Mouse (Mus musculus) embryo, embryonic 9.5 days (tissue): ENCODE measurements around the gene Spag17.

Source experiments
- DNase-seq: peaks from one replicate; pipeline ENCODE4 v3.0.0-alpha.2; 2017; ENCODE audit errors: extremely low spot score

Spag17 gene

GRCm38 (mm10) chr3:99964345-99964744, 79.1 kb downstream of the Spag17 start:
- DNase-seq, result no peak

GRCm38 (mm10) chr3:99965863-99966262, 80.7 kb downstream of the Spag17 start:
- peak; percentile 15 for DNase-seq

GRCm38 (mm10) chr3:99966285-99966684, 81.1 kb downstream of the Spag17 start:
- no peak for DNase-seq

GRCm38 (mm10) chr3:99970766-99971165, 85.6 kb downstream of the Spag17 start:
- no peak for DNase-seq

GRCm38 (mm10) chr3:99981046-99981445, 95.8 kb downstream of the Spag17 start:
- no peak for DNase-seq

- no peak for DNase-seq
These were observed 119.5 kb downstream of the Spag17 start for GRCm38 (mm10) chr3:100004676-100005075.

- no peak for DNase-seq
These were observed 124.6 kb downstream of the Spag17 start for GRCm38 (mm10) chr3:100009807-100010206.

GRCm38 (mm10) chr3:100014110-100014509, 128.9 kb downstream of the Spag17 start:
- DNase-seq, result no peak

- DNase-seq, result no peak
These were observed 146.1 kb downstream of the Spag17 start for GRCm38 (mm10) chr3:100031291-100031690.

- DNase-seq, result no peak
These were observed 147.8 kb downstream of the Spag17 start for GRCm38 (mm10) chr3:100032969-100033368.

- no peak for DNase-seq
These were observed 149.3 kb downstream of the Spag17 start for GRCm38 (mm10) chr3:100034366-100034956.

GRCm38 (mm10) chr3:100035097-100035496, 149.9 kb downstream of the Spag17 start:
- DNase-seq, result no peak

GRCm38 (mm10) chr3:100036846-100037245, 151.6 kb downstream of the Spag17 start:
- DNase-seq, result no peak

GRCm38 (mm10) chr3:100074406-100074805, 189.2 kb downstream of the Spag17 start:
- no peak for DNase-seq

- DNase-seq, result no peak
These were observed 217.3 kb downstream of the Spag17 start for GRCm38 (mm10) chr3:100102386-100103092.

- DNase-seq, result no peak
These were observed 221.5 kb downstream of the Spag17 start for GRCm38 (mm10) chr3:100106736-100107135.

GRCm38 (mm10) chr3:100118681-100119080, 233.5 kb downstream of the Spag17 start:
- no peak for DNase-seq

GRCm38 (mm10) chr3:100121961-100122360, 236.8 kb downstream of the Spag17 start:
- no peak for DNase-seq

- no peak for DNase-seq
These were observed 237.2 kb downstream of the Spag17 start for GRCm38 (mm10) chr3:100122445-100122844.

GRCm38 (mm10) chr3:100160682-100161445, 275.7 kb downstream of the Spag17 start:
- DNase-seq, result no peak

GRCm38 (mm10) chr3:100161665-100162314, 276.6 kb downstream of the Spag17 start:
- DNase-seq, result no peak
